Mouse (Mus musculus) E14TG2a.4 (cell line): Measurements from ENCODE around the gene Hsd17b13.
"Not testable (repeated sequence)": the region's sequence is repeated elsewhere in the genome, so short reads cannot be mapped to it uniquely, and the experiment has no call there.

Experiments
- CTCF ChIP-seq: conservative IDR thresholded peaks from 2 replicates; pipeline ENCODE4 v1.5.1; 2014; ENCODE audit warnings: low read length
- NANOG ChIP-seq: IDR thresholded peaks from 2 replicates; pipeline ENCODE4 v1.6.1; 2014; ENCODE audit warnings: borderline replicate concordance, low read length, mixed read lengths
- POU5F1 ChIP-seq: IDR thresholded peaks from 2 replicates; pipeline ENCODE4 v1.6.1; 2014; ENCODE audit warnings: low read length, borderline replicate concordance

- TF ChIP-seq CTCF, POU5F1: not testable (repeated sequence)
- TF ChIP-seq NANOG = peak; percentile 79
Observed at GRCm38 (mm10) chr5:103931924-103932323, 45.3 kb downstream of the Hsd17b13 start.
